Mouse (Mus musculus): Measurements from ENCODE around the gene Gm37240. TPM values are rescaled to one million over a fixed set of nuclear protein-coding genes. Genes with fewer than 3 reads are reported as not detected.
A peak's percentile ranks its signal among the peaks of the same experiment; 100 is the strongest.
"Not testable (repeated sequence)": the region's sequence is repeated elsewhere in the genome, so short reads cannot be mapped to it uniquely, and the experiment has no call there.

Gene Gm37240
- polyA plus RNA-seq, 1 experiment from 2014 or later, result 7.2 TPM

DNA sequence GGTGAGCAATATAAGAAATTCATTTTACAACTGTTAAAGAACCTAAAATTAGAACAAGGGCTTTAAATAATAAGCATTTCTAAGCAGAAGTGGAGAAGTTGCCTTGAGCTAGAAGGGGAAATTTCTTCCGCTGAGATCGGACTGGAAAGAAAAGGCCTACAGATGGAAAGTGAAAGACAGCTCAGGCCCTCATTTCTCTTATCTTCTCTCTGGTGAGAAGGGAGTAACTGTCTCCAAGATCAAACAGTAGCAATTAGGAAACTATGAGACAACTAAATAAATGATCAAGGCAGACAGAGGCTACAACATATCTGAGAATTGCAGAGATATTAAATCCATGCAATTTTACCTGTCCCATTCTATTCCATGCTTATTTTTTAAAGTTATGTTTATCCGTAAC is 1316.8 kb downstream of the Gm37240 start:
- H3K9me3 ChIP-seq, result no peaks in the 10 kb centered on the region
- H3K27ac ChIP-seq (replicated peaks), result no peak overlapping the region
- ATAC-seq (ENCODE audit: extremely low read depth, insufficient number of reproducible peaks, low FRiP score, low TSS enrichment), result no peak
- 59% methylated on average over 3 of the region's 3 CpGs for WGBS
- H3K4me1 ChIP-seq, result peaks cover 44% of the 10 kb centered on the region
- H3K4me2 ChIP-seq, result no peak overlapping the region
- H3K36me3 ChIP-seq, result 0 out of 2 replicates have a peak, but pooled peaks cover 4% of the 10 kb centered on the region
- H3K9ac ChIP-seq, result no peak overlapping the region
- no peak overlapping the region for H3K4me3 ChIP-seq
- no peaks in the 10 kb centered on the region for H3K27me3 ChIP-seq (replicated peaks)

DNA sequence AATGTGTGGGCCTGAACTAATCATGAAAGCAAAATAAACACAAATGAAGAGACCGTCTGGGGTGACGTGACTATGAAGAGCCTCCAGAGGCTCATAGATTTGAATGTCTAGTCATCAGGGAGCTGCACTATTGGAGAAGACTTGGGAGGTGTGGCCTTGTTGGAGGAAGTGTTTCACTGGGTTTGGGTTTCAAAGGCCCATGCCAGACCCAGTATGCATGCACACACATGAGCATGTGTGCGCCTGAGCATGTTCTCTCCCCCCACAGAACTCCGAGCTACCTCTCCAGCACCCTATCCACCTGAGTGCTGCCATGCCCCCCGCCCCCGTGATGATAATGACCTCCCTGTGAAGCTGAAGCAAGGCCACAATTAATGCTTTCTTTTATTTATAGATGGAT is 1317.7 kb downstream of the Gm37240 start:
- no peak for ATAC-seq (ENCODE audit: extremely low read depth, insufficient number of reproducible peaks, low FRiP score, low TSS enrichment)

GRCm38 (mm10) chr3:84568540-84568939 is 1318.8 kb downstream of the Gm37240 start:
- ATAC-seq (ENCODE audit: extremely low read depth, insufficient number of reproducible peaks, low FRiP score, low TSS enrichment), result no peak
- H3K9me3 ChIP-seq, result no peaks in the 10 kb centered on the region
- H3K36me3 ChIP-seq, result 0 out of 2 replicates have a peak, but pooled peaks cover 4% of the 10 kb centered on the region
- H3K9ac ChIP-seq, result no peak overlapping the region
- peaks cover 46% of the 10 kb centered on the region for H3K4me1 ChIP-seq
- no peak overlapping the region for H3K4me3 ChIP-seq
- 89% methylated on average over 6 of the region's 6 CpGs for WGBS
- H3K27me3 ChIP-seq (replicated peaks), result no peaks in the 10 kb centered on the region
- no peak overlapping the region for H3K4me2 ChIP-seq
- no peak overlapping the region for H3K27ac ChIP-seq (replicated peaks)

More for the DNA sequence above, 1317.7 kb downstream of the Gm37240 start:
- H3K36me3 ChIP-seq, result 0 out of 2 replicates have a peak, but pooled peaks cover 4% of the 10 kb centered on the region
- H3K4me2 ChIP-seq, result no peak overlapping the region
- H3K4me1 ChIP-seq, result peaks cover 42% of the 10 kb centered on the region
- H3K27me3 ChIP-seq (replicated peaks), result no peaks in the 10 kb centered on the region
- no peaks in the 10 kb centered on the region for H3K9me3 ChIP-seq
- WGBS, result 77% methylated on average over 6 of the region's 6 CpGs
- H3K9ac ChIP-seq, result no peak overlapping the region
- H3K4me3 ChIP-seq, result no peak overlapping the region
- no peak overlapping the region for H3K27ac ChIP-seq (replicated peaks)

DNA sequence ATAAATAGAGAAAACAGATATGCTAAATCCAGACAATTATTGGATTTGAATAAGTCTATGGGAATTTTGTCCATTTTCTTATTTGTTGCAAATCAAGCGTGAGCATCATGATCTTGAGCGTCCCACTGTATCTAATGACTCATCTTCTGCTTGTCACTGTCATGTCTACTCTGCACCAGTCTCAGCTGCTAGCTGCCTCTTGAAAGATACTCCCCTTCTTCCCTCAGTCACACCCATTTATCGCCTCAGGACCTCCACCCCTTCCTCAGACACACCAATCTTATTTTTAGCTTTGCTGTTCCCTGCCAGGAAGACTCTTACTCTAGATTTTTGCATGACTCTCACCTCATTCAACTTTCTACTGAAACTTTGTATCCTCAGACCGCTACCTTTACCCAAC is 1323.9 kb downstream of the Gm37240 start:
- Histone ChIP-seq H3K9ac (no peak overlapping the region), H3K9me3 (no peaks in the 10 kb centered on the region), H3K4me3 (no peak overlapping the region), H3K27ac (replicated peaks) (peak overlapping the region; percentile 74), H3K27me3 (replicated peaks) (no peaks in the 10 kb centered on the region), H3K4me1 (peaks cover 50% of the 10 kb centered on the region), H3K4me2 (peak overlapping the region; percentile 41), H3K36me3 (no peaks in the 10 kb centered on the region)
- WGBS, result 46% methylated on average over 4 of the region's 4 CpGs
- ATAC-seq (ENCODE audit: extremely low read depth, insufficient number of reproducible peaks, low FRiP score, low TSS enrichment), result no peak

DNA sequence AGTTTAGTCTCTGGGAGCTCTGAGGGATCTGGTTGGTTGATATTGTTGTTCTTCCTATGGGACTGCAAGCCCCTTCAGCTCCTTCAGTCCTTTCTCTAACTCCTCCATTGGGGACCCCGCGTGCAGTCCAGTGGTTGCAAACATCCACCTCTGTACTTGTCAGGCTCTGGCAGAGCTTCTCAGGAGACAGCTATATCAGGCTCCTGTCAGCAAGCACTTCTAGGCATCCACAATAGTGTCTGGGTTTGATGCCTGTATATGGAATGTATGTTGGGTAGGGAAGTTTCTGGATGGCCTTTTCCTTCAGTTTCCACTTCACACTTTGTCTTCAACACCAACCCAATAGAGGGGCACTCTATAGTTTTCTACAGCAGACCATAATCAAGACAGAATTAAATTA is 1324.4 kb downstream of the Gm37240 start:
- H3K27ac ChIP-seq (replicated peaks), result peak overlapping the region; percentile 74

DNA sequence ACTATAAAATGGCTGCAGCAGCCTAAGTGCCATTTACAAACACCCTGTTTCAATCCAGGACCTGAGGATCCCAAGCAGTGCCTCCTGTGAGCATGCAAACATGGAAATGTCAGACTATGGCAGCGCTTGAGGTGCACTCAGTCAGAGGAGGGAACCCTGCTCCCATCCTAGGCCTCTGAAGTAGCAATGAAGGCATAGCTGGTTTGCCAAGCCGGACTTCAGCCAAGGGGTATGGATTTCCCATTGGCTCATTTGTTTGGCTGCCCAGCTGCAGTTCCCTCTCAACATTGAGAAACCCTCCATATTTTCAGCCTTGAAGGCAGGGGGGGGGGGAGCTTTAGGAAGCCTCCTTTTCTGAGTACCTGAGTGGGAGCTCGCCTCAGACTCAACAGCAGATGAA is 1329.0 kb downstream of the Gm37240 start:
- no peaks in the 10 kb centered on the region for H3K36me3 ChIP-seq
- H3K27me3 ChIP-seq (replicated peaks), result no peaks in the 10 kb centered on the region
- WGBS, result 93% methylated on average over 3 of the region's 3 CpGs
- no peak overlapping the region for H3K4me2 ChIP-seq
- H3K4me1 ChIP-seq, result peaks cover 38% of the 10 kb centered on the region
- H3K9me3 ChIP-seq, result no peaks in the 10 kb centered on the region
- H3K9ac ChIP-seq, result no peak overlapping the region
- no peak for ATAC-seq (ENCODE audit: extremely low read depth, insufficient number of reproducible peaks, low FRiP score, low TSS enrichment)
- no peak overlapping the region for H3K27ac ChIP-seq (replicated peaks)
- no peak overlapping the region for H3K4me3 ChIP-seq

More for the DNA sequence above, 1324.4 kb downstream of the Gm37240 start:
- H3K9ac ChIP-seq; H3K36me3 ChIP-seq; H3K9me3 ChIP-seq; H3K27me3 ChIP-seq (replicated peaks); ATAC-seq (ENCODE audit: extremely low read depth, insufficient number of reproducible peaks, low FRiP score, low TSS enrichment); H3K4me3 ChIP-seq: not testable (repeated sequence)
- peak overlapping the region; percentile 41 for H3K4me2 ChIP-seq
- WGBS, result 31% methylated on average over 2 of the region's 2 CpGs
- peaks cover 50% of the 10 kb centered on the region for H3K4me1 ChIP-seq

DNA sequence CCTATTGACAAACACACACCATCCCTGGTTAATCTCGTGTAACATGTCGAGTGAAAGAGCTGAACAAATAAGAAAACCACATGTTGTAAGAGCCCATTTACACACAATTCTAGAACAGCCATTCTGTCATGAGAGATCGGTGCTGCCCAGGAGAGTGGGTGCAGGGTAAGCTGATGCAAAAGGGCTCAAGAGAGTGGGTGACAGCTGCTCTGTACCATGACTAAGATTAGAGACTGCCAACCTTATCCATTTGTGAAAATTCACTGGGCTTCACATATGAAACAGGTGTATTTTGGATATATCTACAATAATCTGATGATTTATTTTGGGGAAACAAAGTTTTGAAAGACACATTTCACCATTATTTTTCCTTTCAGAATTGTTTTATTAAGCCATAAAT is 1331.5 kb downstream of the Gm37240 start:
- 79% methylated on average over 3 of the region's 3 CpGs for WGBS
- ATAC-seq (ENCODE audit: extremely low read depth, insufficient number of reproducible peaks, low FRiP score, low TSS enrichment), result no peak

GRCm38 (mm10) chr3:84547177-84547576 is 1340.1 kb downstream of the Gm37240 start:
- peaks cover 13% of the 10 kb centered on the region for H3K4me1 ChIP-seq
- no peak overlapping the region for H3K27ac ChIP-seq (replicated peaks)
- WGBS, result 52% methylated on average over 8 of the region's 8 CpGs
- no peak for ATAC-seq (ENCODE audit: extremely low read depth, insufficient number of reproducible peaks, low FRiP score, low TSS enrichment)
- H3K9ac ChIP-seq, result no peak overlapping the region
- H3K4me3 ChIP-seq, result no peak overlapping the region
- H3K4me2 ChIP-seq, result no peak overlapping the region
- H3K36me3 ChIP-seq, result peaks cover 2% of the 10 kb centered on the region; the same call in 1 of the 2 replicates
- H3K9me3 ChIP-seq, result no peaks in the 10 kb centered on the region
- no peaks in the 10 kb centered on the region for H3K27me3 ChIP-seq (replicated peaks)

More for the DNA sequence above, 1331.5 kb downstream of the Gm37240 start:
- no peaks in the 10 kb centered on the region for H3K36me3 ChIP-seq
- peaks cover 23% of the 10 kb centered on the region for H3K4me1 ChIP-seq
- no peak overlapping the region for H3K27ac ChIP-seq (replicated peaks)
- no peak overlapping the region for H3K9ac ChIP-seq
- no peak overlapping the region for H3K4me2 ChIP-seq
- no peaks in the 10 kb centered on the region for H3K27me3 ChIP-seq (replicated peaks)
- no peak overlapping the region for H3K4me3 ChIP-seq
- no peaks in the 10 kb centered on the region for H3K9me3 ChIP-seq

- 19% methylated on average over 3 of the region's 3 CpGs for WGBS
- H3K27me3 ChIP-seq (replicated peaks); H3K36me3 ChIP-seq; ATAC-seq (ENCODE audit: extremely low read depth, insufficient number of reproducible peaks, low FRiP score, low TSS enrichment); H3K27ac ChIP-seq (replicated peaks); H3K4me2 ChIP-seq; H3K9me3 ChIP-seq; H3K9ac ChIP-seq; H3K4me3 ChIP-seq: not testable (repeated sequence)
- peaks cover 16% of the 10 kb centered on the region for H3K4me1 ChIP-seq
These were observed 1344.9 kb downstream of the Gm37240 start for GRCm38 (mm10) chr3:84542450-84542849.

DNA sequence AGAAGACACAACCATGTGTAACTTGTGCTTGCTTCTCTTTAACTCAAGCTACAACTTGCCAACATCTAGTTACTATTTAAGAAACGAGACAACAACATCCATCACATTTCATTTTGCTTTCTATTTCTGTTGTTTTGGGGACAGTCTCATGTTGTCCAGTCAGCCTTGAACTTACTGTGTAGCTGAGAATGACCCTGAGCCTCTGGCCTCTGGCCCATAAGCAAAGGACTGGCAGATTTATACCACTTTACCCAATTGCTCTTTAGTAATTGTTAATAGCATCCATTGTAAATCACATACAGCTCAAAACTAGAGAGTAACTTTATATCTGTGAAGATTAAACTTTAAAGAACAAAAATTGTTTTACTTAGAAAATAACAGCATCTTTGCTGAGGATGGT is 1345.4 kb downstream of the Gm37240 start:
- H3K4me3 ChIP-seq, result no peak overlapping the region
- H3K4me2 ChIP-seq, result no peak overlapping the region
- no peaks in the 10 kb centered on the region for H3K9me3 ChIP-seq
- no peak for ATAC-seq (ENCODE audit: extremely low read depth, insufficient number of reproducible peaks, low FRiP score, low TSS enrichment)
- 88% methylated on average over 1 of the region's 1 CpGs for WGBS
- H3K27me3 ChIP-seq (replicated peaks), result no peaks in the 10 kb centered on the region
- H3K4me1 ChIP-seq, result peaks cover 13% of the 10 kb centered on the region
- H3K36me3 ChIP-seq, result peaks cover 7% of the 10 kb centered on the region
- H3K9ac ChIP-seq, result no peak overlapping the region
- H3K27ac ChIP-seq (replicated peaks), result no peak overlapping the region

DNA sequence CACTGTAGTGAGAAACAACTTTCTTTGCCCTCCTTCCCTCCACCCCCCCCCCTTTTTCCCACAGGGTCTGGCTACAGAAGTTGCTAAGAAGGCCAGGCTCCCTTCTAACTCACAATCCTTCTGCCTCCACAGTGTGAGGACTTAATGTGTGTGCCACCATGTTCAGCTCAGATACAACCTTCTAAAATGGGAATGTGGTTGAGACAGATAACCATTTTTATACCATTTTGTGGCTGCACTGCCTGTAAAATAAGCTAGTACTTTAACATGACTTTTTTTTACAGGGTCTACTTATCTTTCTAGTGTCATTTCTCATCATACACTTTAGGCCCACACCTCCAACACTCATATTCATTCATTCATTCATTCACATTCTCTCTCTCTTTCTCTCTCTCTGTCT is 1346.7 kb downstream of the Gm37240 start:
- Histone ChIP-seq H3K4me1 (peaks cover 23% of the 10 kb centered on the region), H3K4me2 (no peak overlapping the region), H3K27me3 (replicated peaks) (no peaks in the 10 kb centered on the region), H3K4me3 (no peak overlapping the region), H3K27ac (replicated peaks) (no peak overlapping the region), H3K9me3 (no peaks in the 10 kb centered on the region), H3K36me3 (peaks cover 7% of the 10 kb centered on the region), H3K9ac (no peak overlapping the region)
- no peak for ATAC-seq (ENCODE audit: extremely low read depth, insufficient number of reproducible peaks, low FRiP score, low TSS enrichment)

DNA sequence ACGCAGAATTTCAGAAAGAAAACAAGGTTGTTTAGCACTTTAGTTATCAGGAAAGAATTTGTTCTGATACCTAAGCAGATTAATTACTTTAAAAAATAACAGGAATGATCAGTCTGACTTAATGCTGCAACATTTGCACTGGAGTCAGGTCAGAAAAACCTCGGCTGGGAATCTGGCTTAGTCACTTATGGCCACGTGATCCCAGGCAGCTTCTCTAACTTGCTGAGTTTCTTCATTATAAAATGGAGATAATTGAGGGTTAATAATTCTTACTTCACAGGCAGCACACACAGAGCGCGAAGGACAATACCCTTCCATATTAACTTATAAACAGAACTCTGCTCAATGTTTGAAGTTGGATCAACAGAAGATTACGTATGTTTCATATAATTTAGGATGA is 1350.3 kb downstream of the Gm37240 start:
- Histone ChIP-seq H3K27ac (replicated peaks) (no peak overlapping the region), H3K4me3 (no peak overlapping the region), H3K9ac (no peak overlapping the region), H3K4me1 (peaks cover 23% of the 10 kb centered on the region), H3K36me3 (peaks cover 30% of the 10 kb centered on the region), H3K9me3 (no peaks in the 10 kb centered on the region), H3K27me3 (replicated peaks) (no peaks in the 10 kb centered on the region), H3K4me2 (no peak overlapping the region)
- WGBS, result 84% methylated on average over 6 of the region's 6 CpGs
- no peak for ATAC-seq (ENCODE audit: extremely low read depth, insufficient number of reproducible peaks, low FRiP score, low TSS enrichment)
